Mouse (Mus musculus): Measurements from ENCODE around the gene Ikzf1. TPM values are rescaled to one million over a fixed set of nuclear protein-coding genes. Genes with fewer than 3 reads are reported as not detected.

Gene Ikzf1
- 11.6 and 12.5 TPM in 2 replicates for polyA plus RNA-seq (2015; fragmentation: Nextera tagmentation; extraction: Ambion mirVana)

DNA sequence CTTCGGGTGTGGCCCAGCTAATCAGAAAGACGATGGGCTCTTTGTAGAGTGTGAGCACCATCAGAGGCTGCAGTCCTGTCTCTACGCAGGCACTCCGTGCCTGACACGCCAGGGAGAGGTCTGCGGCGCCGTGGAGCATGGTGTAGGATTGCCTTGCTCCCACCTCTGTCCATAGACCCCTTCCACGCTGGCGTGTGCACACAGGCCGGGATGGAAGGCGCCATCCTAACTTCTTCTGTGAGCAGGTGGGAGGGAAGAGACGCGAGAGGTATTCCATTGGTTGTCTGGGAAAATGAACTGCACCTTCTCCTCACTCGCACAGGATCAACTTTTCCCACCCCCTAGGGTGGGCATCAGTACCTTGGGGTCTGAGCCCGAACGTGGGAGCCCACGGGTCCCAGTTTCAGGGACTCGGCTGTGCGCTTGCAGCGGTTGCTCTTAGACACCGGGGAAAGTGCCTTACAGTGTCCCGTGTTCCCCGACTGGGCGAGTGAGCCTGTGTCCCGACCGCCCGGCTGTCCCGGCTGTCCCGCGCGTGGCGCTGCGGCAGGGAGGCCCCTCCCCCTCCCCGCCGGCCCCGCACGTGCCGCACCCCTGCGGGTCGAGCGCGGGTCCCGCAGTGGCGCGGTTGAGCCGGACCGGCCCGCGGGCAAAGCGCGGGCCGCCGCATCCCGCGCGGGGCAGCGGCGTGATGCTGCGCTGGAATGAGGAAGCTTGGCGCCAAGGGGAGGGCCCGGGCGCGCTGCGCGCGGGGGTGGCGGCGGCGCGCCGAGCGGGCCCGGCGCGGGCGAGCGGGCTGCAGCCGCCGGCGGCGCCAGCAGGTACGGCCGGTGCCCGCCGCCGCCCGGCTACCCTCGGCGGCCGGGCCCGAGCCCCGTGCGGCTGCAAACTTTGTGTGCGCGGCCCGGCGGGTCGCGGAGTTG lies at the start of gene Ikzf1:
Gene Ikzf1 (plus strand): TSS at position 74 of the 923 bp plus-strand sequence.
- Histone ChIP-seq H3K4me2 (ENCODE audit: low read depth, low read length) (peak within 1 kb of the TSS; percentile 84), H3K36me3 (replicated peaks; ENCODE audit: insufficient read depth, low read length) (no peaks in the 10 kb centered on the region), H3K9me3 (ENCODE audit: low read length) (no peaks in the 10 kb centered on the region), H3K27me3 (ENCODE audit: insufficient read depth, low read length) (peaks cover 25% of the 10 kb centered on the region; the same call in 1 of the 2 replicates), H3K9ac (replicated peaks) (peak within 1 kb of the TSS; percentile 91), H3K4me3 (ENCODE audit: low read depth, low read length) (peak within 1 kb of the TSS; percentile 74), H3K4me1 (ENCODE audit: insufficient read depth) (peaks cover 14% of the 10 kb centered on the region), H3K27ac (ENCODE audit: low read depth) (peak within 1 kb of the TSS; percentile 90)
- ATAC-seq (peak; percentile 65), DNase-seq (peak; percentile 58)
- TF ChIP-seq EP300 (IDR thresholded peaks at IDR 0.05; ENCODE audit: low read depth) (no peak), CTCF (IDR thresholded peaks at IDR 0.05; ENCODE audit: low read depth) (no peak)
- 1% methylated on average over 84 of the region's 100 CpGs for WGBS (ENCODE audit: insufficient replicate concordance)

DNA sequence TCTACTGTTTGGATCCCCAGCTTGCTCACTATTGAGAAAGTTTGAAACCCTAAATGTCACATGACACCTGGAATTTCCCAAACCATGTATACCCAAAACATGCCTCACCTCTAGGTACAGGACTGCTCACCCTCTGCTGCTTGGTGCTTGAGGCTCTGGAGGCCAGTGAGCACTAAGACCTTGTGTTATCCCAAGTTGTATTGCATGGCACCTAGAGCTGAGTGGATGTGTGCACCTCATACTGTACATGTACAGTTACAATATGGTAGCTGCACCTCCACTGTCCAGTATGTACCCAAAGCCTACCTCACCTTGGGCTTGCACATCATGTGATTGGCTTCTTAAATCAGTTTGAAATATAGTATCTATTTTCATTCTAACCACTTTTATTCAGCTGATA lies 40.5 kb upstream of the Ikzf1 start:
- H3K4me3 ChIP-seq (ENCODE audit: low read depth, low read length): no peak overlapping the region
- no peaks in the 10 kb centered on the region for H3K36me3 ChIP-seq (replicated peaks; ENCODE audit: insufficient read depth, low read length)
- no peaks in the 10 kb centered on the region for H3K27me3 ChIP-seq (ENCODE audit: insufficient read depth, low read length)
- no peak overlapping the region for H3K27ac ChIP-seq (ENCODE audit: low read depth)
- H3K4me2 ChIP-seq (ENCODE audit: low read depth, low read length): no peak overlapping the region
- ATAC-seq (no peak), DNase-seq (no peak)
- no peak overlapping the region for H3K9ac ChIP-seq (replicated peaks)
- no peaks in the 10 kb centered on the region for H3K9me3 ChIP-seq (ENCODE audit: low read length)
- TF ChIP-seq EP300 (IDR thresholded peaks at IDR 0.05; ENCODE audit: low read depth) (no peak), CTCF (IDR thresholded peaks at IDR 0.05; ENCODE audit: low read depth) (no peak)
- H3K4me1 ChIP-seq (ENCODE audit: insufficient read depth): no peaks in the 10 kb centered on the region

DNA sequence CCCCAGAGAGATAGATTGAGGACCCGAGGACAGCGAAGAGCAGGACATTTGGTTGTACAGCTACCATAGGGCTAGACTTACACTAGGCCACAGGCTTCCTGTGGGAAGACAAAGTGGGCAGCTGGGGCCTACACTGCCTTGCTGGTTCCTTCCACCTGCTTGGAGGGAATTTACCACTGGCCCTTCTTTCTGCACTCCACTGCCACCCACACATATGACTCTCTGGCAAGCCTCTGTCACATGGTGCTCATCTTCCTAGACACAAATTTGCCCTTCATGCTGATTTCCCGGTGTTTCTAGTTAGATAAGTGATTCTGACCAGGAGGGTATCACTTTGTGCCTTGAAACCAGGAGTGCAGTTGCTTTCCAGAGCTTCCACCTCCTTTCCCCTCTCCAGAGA lies 28.4 kb upstream of the Ikzf1 start:
- ATAC-seq: no peak
- no peak for DNase-seq
- WGBS (ENCODE audit: insufficient replicate concordance): 47% methylated on average over 3 of the region's 3 CpGs
- TF ChIP-seq CTCF (IDR thresholded peaks at IDR 0.05; ENCODE audit: low read depth) (no peak), EP300 (IDR thresholded peaks at IDR 0.05; ENCODE audit: low read depth) (no peak)
- H3K9ac ChIP-seq (replicated peaks): no peak overlapping the region
- H3K27me3 ChIP-seq (ENCODE audit: insufficient read depth, low read length): no peaks in the 10 kb centered on the region
- H3K4me3 ChIP-seq (ENCODE audit: low read depth, low read length): no peak overlapping the region
- H3K4me2 ChIP-seq (ENCODE audit: low read depth, low read length): no peak overlapping the region
- no peaks in the 10 kb centered on the region for H3K36me3 ChIP-seq (replicated peaks; ENCODE audit: insufficient read depth, low read length)
- peaks cover 20% of the 10 kb centered on the region for H3K4me1 ChIP-seq (ENCODE audit: insufficient read depth)
- H3K9me3 ChIP-seq (ENCODE audit: low read length): no peaks in the 10 kb centered on the region
- H3K27ac ChIP-seq (ENCODE audit: low read depth): no peak overlapping the region

- TF ChIP-seq CTCF (IDR thresholded peaks at IDR 0.05; ENCODE audit: low read depth): no peak
- TF ChIP-seq EP300 (IDR thresholded peaks at IDR 0.05; ENCODE audit: low read depth): peak; percentile 46; the same call in 1 of the 2 replicates
- H3K4me1 ChIP-seq (ENCODE audit: insufficient read depth): peaks cover 20% of the 10 kb centered on the region
- no peak overlapping the region for H3K4me2 ChIP-seq (ENCODE audit: low read depth, low read length)
- H3K27me3 ChIP-seq (ENCODE audit: insufficient read depth, low read length): no peaks in the 10 kb centered on the region
- H3K27ac ChIP-seq (ENCODE audit: low read depth): peak overlapping the region; percentile 62; the same call in 1 of the 2 replicates
- H3K9ac ChIP-seq (replicated peaks): no peak overlapping the region
- ATAC-seq (peak; percentile 81), DNase-seq (peak; percentile 25)
- H3K9me3 ChIP-seq (ENCODE audit: low read length): no peaks in the 10 kb centered on the region
- 34% methylated on average over 5 of the region's 5 CpGs for WGBS (ENCODE audit: insufficient replicate concordance)
- no peaks in the 10 kb centered on the region for H3K36me3 ChIP-seq (replicated peaks; ENCODE audit: insufficient read depth, low read length)
- H3K4me3 ChIP-seq (ENCODE audit: low read depth, low read length): no peak overlapping the region
These were observed 27.7 kb upstream of the Ikzf1 start for GRCm38 (mm10) chr11:11656995-11657530.

DNA sequence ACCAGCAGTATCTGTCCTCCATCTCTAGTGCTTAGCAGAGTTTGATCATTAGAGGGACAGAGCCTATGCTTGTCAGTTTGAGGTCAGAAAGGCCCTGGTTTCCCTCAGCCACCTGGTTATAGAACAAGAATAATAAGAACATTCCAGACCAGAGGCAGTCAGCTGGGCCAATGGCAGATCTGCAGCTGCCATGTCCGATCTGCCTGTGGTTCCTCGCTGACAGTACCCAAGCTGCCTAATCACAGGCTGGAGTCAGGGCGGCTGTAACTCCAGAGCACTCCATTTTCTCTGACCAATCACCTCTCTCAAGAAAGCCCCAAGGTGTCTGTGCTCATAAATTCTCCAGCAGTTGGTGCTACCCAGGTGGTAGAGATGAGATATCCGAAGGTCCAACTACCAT lies 27.2 kb upstream of the Ikzf1 start:
- no peak overlapping the region for H3K9ac ChIP-seq (replicated peaks)
- H3K36me3 ChIP-seq (replicated peaks; ENCODE audit: insufficient read depth, low read length): no peaks in the 10 kb centered on the region
- peak overlapping the region; percentile 62; the same call in 1 of the 2 replicates for H3K27ac ChIP-seq (ENCODE audit: low read depth)
- WGBS (ENCODE audit: insufficient replicate concordance): 68% methylated on average over 4 of the region's 4 CpGs
- H3K9me3 ChIP-seq (ENCODE audit: low read length): no peaks in the 10 kb centered on the region
- no peak for DNase-seq
- no peak overlapping the region for H3K4me3 ChIP-seq (ENCODE audit: low read depth, low read length)
- peaks cover 20% of the 10 kb centered on the region for H3K4me1 ChIP-seq (ENCODE audit: insufficient read depth)
- no peaks in the 10 kb centered on the region for H3K27me3 ChIP-seq (ENCODE audit: insufficient read depth, low read length)
- no peak overlapping the region for H3K4me2 ChIP-seq (ENCODE audit: low read depth, low read length)
- TF ChIP-seq CTCF (IDR thresholded peaks at IDR 0.05; ENCODE audit: low read depth) (no peak), EP300 (IDR thresholded peaks at IDR 0.05; ENCODE audit: low read depth) (no peak)
- ATAC-seq: peak; percentile 29; the same call in 1 of the 2 replicates

DNA sequence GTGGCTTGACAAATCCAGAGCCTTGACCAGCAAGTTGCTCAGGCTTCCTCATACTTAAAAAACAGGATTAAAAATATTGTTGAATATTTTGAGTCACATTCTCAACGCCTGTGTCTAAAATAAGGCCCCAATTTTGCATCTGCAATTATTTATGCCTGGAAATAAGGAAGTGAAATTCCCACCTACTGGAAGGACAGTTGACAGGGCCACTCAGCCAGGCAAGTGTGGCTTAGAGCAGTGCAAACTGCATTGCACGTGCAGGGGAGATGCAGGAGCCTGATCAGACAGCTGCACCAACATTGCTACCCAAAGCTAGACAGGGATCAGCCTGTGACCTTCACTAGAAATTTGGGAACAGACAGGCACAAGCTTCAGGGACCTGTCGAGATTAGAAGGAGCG lies 26.0 kb upstream of the Ikzf1 start:
- H3K36me3 ChIP-seq (replicated peaks; ENCODE audit: insufficient read depth, low read length): no peaks in the 10 kb centered on the region
- ATAC-seq: no peak
- no peaks in the 10 kb centered on the region for H3K9me3 ChIP-seq (ENCODE audit: low read length)
- peaks cover 20% of the 10 kb centered on the region for H3K4me1 ChIP-seq (ENCODE audit: insufficient read depth)
- DNase-seq: no peak
- 0 out of 2 replicates have a peak overlapping the region, but pooled peaks have one; percentile 29 for H3K27ac ChIP-seq (ENCODE audit: low read depth)
- 59% methylated on average over 4 of the region's 4 CpGs for WGBS (ENCODE audit: insufficient replicate concordance)
- H3K4me3 ChIP-seq (ENCODE audit: low read depth, low read length): no peak overlapping the region
- no peaks in the 10 kb centered on the region for H3K27me3 ChIP-seq (ENCODE audit: insufficient read depth, low read length)
- H3K9ac ChIP-seq (replicated peaks): no peak overlapping the region
- H3K4me2 ChIP-seq (ENCODE audit: low read depth, low read length): no peak overlapping the region
- TF ChIP-seq CTCF (IDR thresholded peaks at IDR 0.05; ENCODE audit: low read depth): no peak
- TF ChIP-seq EP300 (IDR thresholded peaks at IDR 0.05; ENCODE audit: low read depth): no peak
